Mouse (Mus musculus) adrenal gland (tissue): ENCODE results near the gene Cd27.

Experiments
- intact Hi-C: fragments of 180-260 bp; cut with DNase I; formaldehyde crosslinking; loops from one replicate; pipeline ENCODE4 v1.15.1; 2025
- microRNA-seq, 2 experiments: library from miRNA; unstranded; fragments of <30 nt; microRNA quantifications; one replicate each; pipeline ENCODE4; 2019

The Cd27 gene

DNA sequence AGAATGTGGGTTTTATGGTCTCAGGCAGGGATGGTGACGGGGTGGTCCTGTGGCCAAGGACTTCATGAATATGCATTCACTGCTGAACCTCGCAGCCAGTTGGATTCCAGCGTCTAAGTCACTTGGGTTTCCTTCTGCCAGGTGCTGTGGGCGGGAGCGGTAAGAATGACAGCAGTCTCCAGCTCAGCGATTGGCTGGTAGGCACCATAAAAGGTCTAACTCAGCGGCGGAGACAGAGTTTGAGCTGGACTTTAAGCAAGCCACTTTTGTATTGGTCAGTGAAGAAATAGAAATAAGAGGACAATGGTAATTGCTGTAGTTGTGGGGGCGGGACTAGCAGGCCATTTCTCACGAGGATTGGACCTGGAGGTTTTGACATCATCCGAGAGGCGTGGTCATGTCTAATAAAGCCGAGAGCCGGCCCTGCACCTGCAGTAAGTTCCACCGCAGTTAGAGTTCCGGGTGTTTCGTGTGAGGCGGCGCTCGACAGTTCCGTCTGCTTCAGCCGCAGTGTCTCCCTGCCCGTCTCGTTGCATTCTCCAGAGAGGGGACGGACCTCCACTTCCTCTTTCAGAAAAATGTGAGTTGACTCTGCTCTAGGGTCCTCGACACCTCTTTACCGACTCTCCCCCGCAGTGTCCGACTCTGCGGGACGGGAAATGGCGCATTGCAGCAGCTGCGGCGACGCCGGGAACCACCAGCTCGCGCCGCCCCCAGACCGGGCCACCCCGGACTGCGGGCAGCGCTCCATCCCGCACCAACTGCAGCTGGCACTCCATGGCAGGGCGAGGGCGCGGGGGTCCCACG is 21.5 kb downstream of the Cd27 start, which contains the start of gene Vamp1:
Gene Vamp1 (plus strand): TSS at position 404 of the 807 bp plus-strand sequence.
- intact Hi-C loops, result no loop called here

DNA sequence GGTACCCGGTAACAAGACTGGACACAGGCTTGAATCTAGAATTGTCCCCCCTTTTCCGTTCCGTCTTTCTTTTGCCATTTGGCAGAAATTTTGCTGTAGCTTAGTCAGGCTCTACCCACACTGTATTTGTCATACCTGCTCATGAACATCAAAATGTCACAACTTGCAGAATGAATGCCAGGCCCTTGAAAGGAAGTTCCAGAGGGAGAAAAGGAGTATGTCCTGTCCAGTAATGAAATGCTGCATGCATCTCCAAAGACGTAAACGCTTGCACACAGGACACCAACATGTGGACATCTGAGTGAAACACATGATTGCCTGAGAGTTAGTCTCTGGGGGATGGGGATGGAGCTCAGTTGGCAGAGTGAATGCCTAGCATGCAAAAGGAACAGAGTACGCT is 23.1 kb downstream of the Cd27 start:
- intact Hi-C loops, result no loop called here

DNA sequence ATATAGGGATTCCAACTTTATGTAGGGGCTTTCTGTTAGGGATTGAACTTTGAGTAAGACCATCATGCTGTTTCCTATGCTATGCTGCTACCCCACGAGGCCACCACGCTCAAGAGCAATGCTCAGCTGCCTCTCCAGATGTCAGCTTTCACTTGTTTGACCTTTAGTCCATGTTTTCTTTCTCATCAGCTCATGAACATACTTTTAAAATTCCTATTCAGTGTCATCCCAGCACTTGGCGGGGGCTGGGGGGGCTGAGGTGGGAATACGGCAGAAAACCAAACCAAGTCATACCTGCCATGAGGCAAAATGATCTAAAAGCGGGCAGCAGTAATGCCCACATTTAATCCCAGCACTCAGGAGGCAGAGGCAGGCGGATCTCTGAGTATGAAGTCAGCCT is 23.7 kb downstream of the Cd27 start:
- intact Hi-C loops, result no loop called here

DNA sequence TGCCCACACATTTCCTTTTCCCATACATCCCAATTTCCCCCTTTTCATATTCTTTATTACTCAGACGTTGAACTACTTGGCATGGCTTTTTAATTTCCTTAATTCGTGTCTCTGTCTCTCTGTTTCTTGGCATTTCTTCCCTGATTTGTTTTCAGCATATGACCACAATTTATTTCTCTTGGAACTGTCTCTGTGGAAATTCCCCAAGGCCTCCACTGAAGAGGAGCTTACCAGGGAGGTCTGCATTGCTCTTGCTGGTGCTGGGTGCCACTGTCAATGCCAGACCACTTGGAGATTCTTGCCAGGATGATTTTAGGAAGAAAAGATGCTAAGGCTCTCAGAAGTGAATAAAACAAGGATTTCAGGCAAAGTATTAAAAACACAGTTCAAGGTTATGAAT is 24.2 kb downstream of the Cd27 start:
- intact Hi-C loops, result no loop called here

DNA sequence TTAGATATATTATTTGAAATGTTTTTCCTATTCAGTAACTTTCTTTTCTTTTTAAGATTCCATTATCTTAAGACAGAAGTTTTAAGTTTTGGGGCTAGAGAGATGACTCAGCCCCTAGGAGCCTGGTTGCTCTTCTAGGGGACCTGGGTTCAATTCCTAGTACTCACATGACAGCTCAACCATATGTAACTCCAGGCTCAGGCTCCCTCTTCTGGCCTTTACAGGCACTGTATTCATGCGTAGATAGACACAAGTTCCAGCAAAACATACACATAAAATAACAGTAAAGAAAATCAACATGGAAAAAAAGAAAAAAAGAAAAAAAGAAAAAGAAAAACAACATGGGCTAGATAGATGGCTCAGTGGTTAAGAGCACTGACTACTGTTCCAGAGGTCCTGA is 26.4 kb downstream of the Cd27 start:
- intact Hi-C loops, result no loop called here

DNA sequence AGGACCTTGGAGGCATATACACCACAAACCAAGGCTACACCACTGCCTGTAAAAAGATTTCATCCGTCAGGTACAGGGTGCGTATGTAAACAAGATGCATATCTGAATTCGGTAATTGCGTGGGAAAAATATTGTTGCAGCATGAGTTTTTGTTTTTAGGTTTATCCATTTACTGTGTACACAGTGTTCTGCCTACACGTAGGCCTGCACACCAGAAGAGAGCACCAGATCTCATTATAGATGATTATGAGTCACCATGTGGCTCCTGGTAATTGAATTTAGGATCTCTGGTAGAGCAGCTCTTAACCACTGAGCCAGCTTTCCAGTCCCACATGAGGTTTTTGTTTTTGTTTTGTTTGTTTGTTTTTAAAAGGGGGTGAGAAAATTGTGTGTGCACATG is 39.6 kb downstream of the Cd27 start:
- intact Hi-C loops, result no loop called here

DNA sequence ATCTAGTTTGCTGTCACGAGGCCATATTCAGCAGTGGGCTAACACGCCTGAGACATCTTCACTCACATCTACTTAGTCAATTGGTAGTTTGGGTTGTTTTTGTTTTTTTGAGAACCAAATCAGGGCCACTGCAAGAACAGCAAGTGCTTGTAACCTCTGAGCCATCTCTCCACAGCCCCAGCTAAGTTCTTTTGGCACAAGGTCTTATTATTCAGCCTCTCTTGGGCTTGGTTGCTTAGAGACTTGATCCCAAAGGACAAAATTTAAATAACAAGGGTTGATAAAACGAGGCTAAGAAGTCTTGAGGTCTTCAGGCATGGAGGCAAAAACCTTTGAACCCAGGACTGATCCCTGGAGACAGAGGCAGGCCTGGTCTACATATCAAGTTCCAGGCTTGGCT is 40.5 kb downstream of the Cd27 start:
- intact Hi-C loops, result no loop called here

DNA sequence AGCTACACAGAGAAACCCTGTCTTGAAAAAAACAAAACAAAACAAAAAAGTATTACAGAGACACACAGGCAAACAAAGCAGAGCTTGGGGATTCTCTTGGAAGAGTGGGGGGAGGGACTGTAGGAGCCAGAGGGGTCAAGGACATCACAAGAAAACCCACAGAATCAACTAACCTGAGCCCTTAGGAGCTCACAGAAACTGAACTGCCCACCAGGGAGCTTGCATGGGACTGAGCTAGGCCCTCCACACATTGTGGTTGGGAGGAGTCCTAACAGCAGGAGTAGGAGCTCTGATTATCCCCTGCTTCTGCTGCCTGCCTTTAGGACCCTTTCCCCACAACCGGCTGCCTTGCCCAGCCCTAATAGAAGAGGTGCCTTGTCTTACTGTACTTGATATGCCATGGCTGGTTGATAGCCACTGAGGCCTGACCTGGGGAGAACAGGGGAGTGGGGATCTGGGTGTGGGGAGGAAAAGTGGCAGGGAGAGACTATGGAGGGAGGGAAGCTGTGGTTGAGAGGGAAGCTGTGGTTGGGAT is 41.2 kb downstream of the Cd27 start:
- intact Hi-C loops, result no loop called here

DNA sequence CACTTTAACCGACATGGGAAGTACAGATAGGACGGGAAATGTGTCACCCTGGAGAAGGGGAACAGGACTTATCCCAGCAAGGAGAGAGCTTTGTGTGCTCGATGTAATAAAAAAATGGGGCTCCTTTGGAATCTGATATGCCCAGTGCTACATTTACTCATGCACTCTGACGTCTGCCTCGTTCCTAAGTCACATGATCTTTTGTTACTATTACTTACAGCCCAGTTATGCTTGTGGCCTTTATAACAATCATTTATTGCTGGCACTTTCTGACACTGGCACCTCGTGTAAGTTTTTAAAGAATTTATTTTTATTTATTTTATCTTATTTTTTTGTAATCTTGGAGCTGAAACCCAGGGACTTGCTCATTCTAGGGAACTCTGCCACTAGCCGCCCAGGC is 43.4 kb downstream of the Cd27 start:
- intact Hi-C loops, result loop anchor here (5.0 kb wide), 1 partner anchor 46 kb away; the partner anchor contains the start of gene Iffo1

DNA sequence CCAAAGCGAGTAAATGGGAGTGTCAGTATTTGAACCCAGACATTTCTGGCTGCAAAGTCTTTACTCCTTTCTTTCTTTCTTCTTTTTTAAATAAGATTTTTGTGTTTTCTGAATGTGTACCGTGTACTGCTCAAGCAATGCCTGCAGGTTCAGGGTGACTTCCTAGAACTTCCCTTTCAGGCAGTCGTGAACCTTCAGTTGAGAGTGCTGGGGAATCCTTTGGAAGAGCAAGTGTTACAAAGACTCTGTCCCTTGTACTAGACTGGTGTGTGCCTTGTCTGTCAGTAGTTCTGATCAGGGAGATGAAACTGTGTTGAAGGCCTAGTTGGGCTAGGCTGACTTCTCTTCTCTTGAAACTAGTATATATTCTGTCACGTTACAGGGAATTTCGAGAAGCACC is 44.0 kb downstream of the Cd27 start:
- intact Hi-C loops, result loop anchor here (5.0 kb wide), 1 partner anchor 46 kb away; the partner anchor contains the start of gene Iffo1

DNA sequence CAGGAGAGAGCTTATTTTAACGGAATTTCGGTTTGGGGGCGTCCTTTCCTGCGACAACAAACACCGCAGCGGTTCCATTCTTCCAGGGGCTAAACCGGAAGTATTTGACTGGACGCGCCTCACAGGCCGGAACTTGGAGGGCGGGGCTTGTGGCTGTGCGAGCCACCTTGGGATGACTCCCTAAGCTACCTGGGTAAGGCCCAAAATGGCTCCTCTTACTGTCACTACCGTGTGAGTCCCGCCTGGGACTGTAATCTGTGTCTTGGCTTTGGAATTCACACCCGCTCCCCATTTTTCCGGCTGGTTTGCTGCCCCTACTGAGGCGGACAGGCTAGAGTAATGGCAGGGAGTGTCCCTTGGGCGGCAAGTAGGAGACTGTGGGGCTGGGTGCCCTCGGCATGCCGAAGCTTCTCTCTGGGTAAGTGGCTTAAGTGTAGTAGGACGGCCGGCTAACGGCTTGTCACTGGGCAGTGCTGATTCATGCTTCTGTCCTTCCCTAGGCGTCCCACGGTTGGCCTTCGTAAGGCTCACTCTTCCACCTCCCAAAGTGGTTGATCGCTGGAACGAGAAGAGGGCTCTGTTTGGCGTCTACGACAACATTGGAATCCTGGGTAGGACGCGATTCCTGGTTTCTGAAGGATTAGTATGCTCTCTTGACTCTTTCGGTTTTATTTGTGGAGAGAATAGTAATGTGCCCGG is 44.6 kb downstream of the Cd27 start:
- intact Hi-C loops, result loop anchor here (5.0 kb wide), 1 partner anchor 45 kb away; the partner anchor contains the start of gene Iffo1

DNA sequence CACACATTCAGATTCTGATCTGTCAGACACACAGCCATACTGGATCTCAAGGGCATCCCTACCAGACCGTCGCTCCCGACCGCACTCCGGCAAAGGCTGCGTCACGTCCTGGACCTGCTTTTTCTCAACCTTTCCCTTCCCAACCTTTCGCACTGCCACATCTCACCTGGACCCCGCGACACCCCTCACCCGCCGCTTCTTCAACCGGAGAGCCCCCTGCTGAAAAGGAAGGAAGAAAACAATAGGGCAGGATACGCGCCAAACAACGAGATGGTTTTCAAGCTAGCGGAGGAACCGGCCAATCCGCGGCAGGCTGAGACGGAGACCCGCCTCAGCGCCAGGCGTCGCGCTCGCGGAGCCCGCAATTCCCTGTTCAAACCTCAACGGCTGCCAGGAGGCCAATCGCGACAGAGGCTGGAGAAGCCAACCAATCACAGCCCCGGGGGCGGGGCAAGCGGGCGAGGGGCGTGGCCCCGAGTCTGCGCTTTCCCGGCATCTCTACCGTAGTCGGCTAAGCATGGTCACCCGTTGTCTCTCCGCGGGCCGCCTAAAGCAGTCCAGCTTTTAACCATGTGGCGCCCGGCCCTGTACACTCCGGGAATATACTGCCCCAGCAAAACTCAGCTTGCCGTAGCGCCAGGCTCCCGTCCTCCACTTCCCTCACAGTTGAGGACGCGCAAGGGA is 45.3 kb downstream of the Cd27 start, which contains the start of the genes Ncapd2 and Mrpl51:
Gene Ncapd2 (minus strand): TSS at position 370 of the 684 bp plus-strand sequence.
Gene Mrpl51 (plus strand): TSS at position 470 of the 684 bp plus-strand sequence.
- intact Hi-C loops, result loop anchor here (5.0 kb wide), 1 partner anchor 44 kb away; the partner anchor contains the start of gene Iffo1

DNA sequence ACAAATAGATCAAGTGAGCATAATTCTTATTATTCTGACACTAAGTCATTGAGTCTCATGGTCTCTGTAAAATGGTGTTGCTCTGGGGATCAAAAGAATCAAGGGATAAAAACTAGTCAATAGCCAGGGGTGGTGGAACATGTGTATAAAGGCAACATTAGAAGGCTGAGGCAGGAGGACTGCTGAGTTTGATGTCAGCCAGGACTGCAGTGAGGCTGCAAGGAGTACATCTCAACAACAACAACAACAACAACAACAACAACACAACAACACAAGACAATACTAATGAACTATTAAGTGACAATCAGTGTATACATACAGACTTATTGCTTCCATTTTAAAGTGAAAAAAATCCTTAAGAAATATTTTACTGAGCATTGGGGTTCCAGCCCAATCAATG is 46.0 kb downstream of the Cd27 start:
- intact Hi-C loops, result loop anchor here (5.0 kb wide), 1 partner anchor 44 kb away; the partner anchor contains the start of gene Iffo1

DNA sequence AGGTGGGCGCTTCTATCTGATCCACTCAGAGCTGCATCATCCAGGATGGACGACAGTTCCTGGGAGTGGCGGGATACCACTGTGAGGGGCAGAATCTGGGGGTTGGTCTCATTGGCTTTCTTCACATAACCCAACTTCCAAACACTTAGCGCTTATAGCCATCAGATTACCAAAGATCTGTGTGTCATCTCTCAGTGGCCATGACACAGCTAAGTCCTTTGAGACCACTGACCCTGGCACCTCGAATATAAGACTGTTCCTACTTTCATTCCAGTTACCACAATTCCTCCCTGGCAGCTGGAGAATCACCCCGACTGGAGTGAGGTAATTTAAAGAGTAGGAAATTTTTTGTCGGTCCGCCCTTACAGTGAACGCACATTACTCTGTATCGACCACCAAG is 50.6 kb downstream of the Cd27 start:
- intact Hi-C loops, result no loop called here

Small RNA genes within 50 kb of the gene (microRNA-seq; reads per million reads assigned to microRNA genes)
- 0.23 to 0.62 reads per million in 2 experiments for gene Mir3098
- gene Mir8113, result 0 reads per million in 2 experiments
